Mouse (Mus musculus): Measurements from ENCODE around the gene Slc25a54. TPM values are rescaled to one million over a fixed set of nuclear protein-coding genes. Genes with fewer than 3 reads are reported as not detected.

Slc25a54 gene
- polyA plus RNA-seq, 1 experiment from 2014 or later, result not detected

GRCm38 (mm10) chr3:109119562-109119961 lies 39.3 kb downstream of the Slc25a54 start:
- 82% methylated on average over 5 of the region's 5 CpGs for WGBS
- no peak overlapping the region for H3K9ac ChIP-seq (ENCODE audit: low read length)
- H3K27ac ChIP-seq (ENCODE audit: low read depth, low read length), result no peak overlapping the region
- ATAC-seq (ENCODE audit: insufficient read depth, low FRiP score, low TSS enrichment) (no peak), DNase-seq (ENCODE audit: low spot score) (no peak)
- peaks cover 3% of the 10 kb centered on the region; the same call in 1 of the 2 replicates for H3K4me1 ChIP-seq (ENCODE audit: control insufficient read depth, insufficient read depth, low read length)
- no peaks in the 10 kb centered on the region for H3K27me3 ChIP-seq (ENCODE audit: control insufficient read depth, insufficient read depth, low read length)
- no peaks in the 10 kb centered on the region for H3K36me3 ChIP-seq (ENCODE audit: control insufficient read depth, insufficient read depth, low read length)
- no peak overlapping the region for H3K4me2 ChIP-seq (ENCODE audit: low read depth)
- H3K4me3 ChIP-seq (ENCODE audit: low read depth, low read length), result no peak overlapping the region
- no peaks in the 10 kb centered on the region for H3K9me3 ChIP-seq (ENCODE audit: control insufficient read depth, low read length)

- H3K27me3 ChIP-seq (ENCODE audit: control insufficient read depth, insufficient read depth, low read length), result no peaks in the 10 kb centered on the region
- no peak overlapping the region for H3K4me2 ChIP-seq (ENCODE audit: low read depth)
- H3K9me3 ChIP-seq (ENCODE audit: control insufficient read depth, low read length), result no peaks in the 10 kb centered on the region
- 87% methylated on average over 5 of the region's 5 CpGs for WGBS
- DNase-seq (ENCODE audit: low spot score) (no peak), ATAC-seq (ENCODE audit: insufficient read depth, low FRiP score, low TSS enrichment) (no peak)
- H3K36me3 ChIP-seq (ENCODE audit: control insufficient read depth, insufficient read depth, low read length), result no peaks in the 10 kb centered on the region
- no peak overlapping the region for H3K4me3 ChIP-seq (ENCODE audit: low read depth, low read length)
- peaks cover 3% of the 10 kb centered on the region; the same call in 1 of the 2 replicates for H3K4me1 ChIP-seq (ENCODE audit: control insufficient read depth, insufficient read depth, low read length)
- H3K9ac ChIP-seq (ENCODE audit: low read length), result no peak overlapping the region
- H3K27ac ChIP-seq (ENCODE audit: low read depth, low read length), result no peak overlapping the region
These were observed 39.7 kb downstream of the Slc25a54 start for GRCm38 (mm10) chr3:109119973-109120372.

- WGBS, result 1% methylated on average over 30 of the region's 49 CpGs
- Histone ChIP-seq H3K9me3 (ENCODE audit: control insufficient read depth, low read length) (no peaks in the 10 kb centered on the region), H3K9ac (ENCODE audit: low read length) (peak within 1 kb of the TSS; percentile 98), H3K4me2 (ENCODE audit: low read depth) (peak within 1 kb of the TSS; percentile 79), H3K27ac (ENCODE audit: low read depth, low read length) (0 out of 2 replicates have a peak within 1 kb of the TSS, but pooled peaks have one; percentile 34), H3K27me3 (ENCODE audit: control insufficient read depth, insufficient read depth, low read length) (no peaks in the 10 kb centered on the region), H3K4me3 (ENCODE audit: low read depth, low read length) (peak within 1 kb of the TSS; percentile 78), H3K4me1 (ENCODE audit: control insufficient read depth, insufficient read depth, low read length) (peaks cover 3% of the 10 kb centered on the region; the same call in 1 of the 2 replicates), H3K36me3 (ENCODE audit: control insufficient read depth, insufficient read depth, low read length) (no peaks in the 10 kb centered on the region; the same call in 1 of the 2 replicates)
- peak; percentile 72 for DNase-seq (ENCODE audit: low spot score)
- peak; percentile 89 for ATAC-seq (ENCODE audit: insufficient read depth, low FRiP score, low TSS enrichment)
These were observed 42.6 kb downstream of the Slc25a54 start, which contains the start of gene Slc25a24 for GRCm38 (mm10) chr3:109122641-109123530. Slc25a24 (plus strand) TSS chr3:109123149.

- Histone ChIP-seq H3K9ac (ENCODE audit: low read length) (peak overlapping the region; percentile 98), H3K9me3 (ENCODE audit: control insufficient read depth, low read length) (no peaks in the 10 kb centered on the region), H3K27ac (ENCODE audit: low read depth, low read length) (no peak overlapping the region), H3K4me1 (ENCODE audit: control insufficient read depth, insufficient read depth, low read length) (peaks cover 3% of the 10 kb centered on the region; the same call in 1 of the 2 replicates), H3K36me3 (ENCODE audit: control insufficient read depth, insufficient read depth, low read length) (no peaks in the 10 kb centered on the region; the same call in 1 of the 2 replicates), H3K4me2 (ENCODE audit: low read depth) (peak overlapping the region; percentile 79), H3K27me3 (ENCODE audit: control insufficient read depth, insufficient read depth, low read length) (no peaks in the 10 kb centered on the region), H3K4me3 (ENCODE audit: low read depth, low read length) (peak overlapping the region; percentile 78)
- 13% methylated on average over 8 of the region's 8 CpGs for WGBS
- ATAC-seq (ENCODE audit: insufficient read depth, low FRiP score, low TSS enrichment) (peak; percentile 20; the same call in 1 of the 2 replicates), DNase-seq (ENCODE audit: low spot score) (peak; percentile 37)
These were observed 43.3 kb downstream of the Slc25a54 start for GRCm38 (mm10) chr3:109123531-109123981.

- H3K9me3 ChIP-seq (ENCODE audit: control insufficient read depth, low read length), result no peaks in the 10 kb centered on the region
- H3K4me3 ChIP-seq (ENCODE audit: low read depth, low read length), result no peak overlapping the region
- 63% methylated on average over 4 of the region's 4 CpGs for WGBS
- H3K36me3 ChIP-seq (ENCODE audit: control insufficient read depth, insufficient read depth, low read length), result no peaks in the 10 kb centered on the region; the same call in 1 of the 2 replicates
- no peaks in the 10 kb centered on the region for H3K27me3 ChIP-seq (ENCODE audit: control insufficient read depth, insufficient read depth, low read length)
- H3K27ac ChIP-seq (ENCODE audit: low read depth, low read length), result no peak overlapping the region
- H3K9ac ChIP-seq (ENCODE audit: low read length), result no peak overlapping the region
- no peak for ATAC-seq (ENCODE audit: insufficient read depth, low FRiP score, low TSS enrichment)
- DNase-seq (ENCODE audit: low spot score), result no peak
- peaks cover 3% of the 10 kb centered on the region; the same call in 1 of the 2 replicates for H3K4me1 ChIP-seq (ENCODE audit: control insufficient read depth, insufficient read depth, low read length)
- peak overlapping the region; percentile 79 for H3K4me2 ChIP-seq (ENCODE audit: low read depth)
These were observed 43.8 kb downstream of the Slc25a54 start for GRCm38 (mm10) chr3:109124091-109124490.

- DNase-seq (ENCODE audit: low spot score) (no peak), ATAC-seq (ENCODE audit: insufficient read depth, low FRiP score, low TSS enrichment) (no peak)
- peaks cover 3% of the 10 kb centered on the region; the same call in 1 of the 2 replicates for H3K4me1 ChIP-seq (ENCODE audit: control insufficient read depth, insufficient read depth, low read length)
- H3K4me3 ChIP-seq (ENCODE audit: low read depth, low read length), result no peak overlapping the region
- H3K4me2 ChIP-seq (ENCODE audit: low read depth), result no peak overlapping the region
- no peaks in the 10 kb centered on the region for H3K9me3 ChIP-seq (ENCODE audit: control insufficient read depth, low read length)
- H3K27ac ChIP-seq (ENCODE audit: low read depth, low read length), result no peak overlapping the region
- H3K27me3 ChIP-seq (ENCODE audit: control insufficient read depth, insufficient read depth, low read length), result no peaks in the 10 kb centered on the region
- 88% methylated on average over 6 of the region's 6 CpGs for WGBS
- no peak overlapping the region for H3K9ac ChIP-seq (ENCODE audit: low read length)
- no peaks in the 10 kb centered on the region; the same call in 1 of the 2 replicates for H3K36me3 ChIP-seq (ENCODE audit: control insufficient read depth, insufficient read depth, low read length)
These were observed 45.3 kb downstream of the Slc25a54 start for GRCm38 (mm10) chr3:109125531-109125930.

GRCm38 (mm10) chr3:109129768-109130167 lies 49.5 kb downstream of the Slc25a54 start:
- 86% methylated on average over 5 of the region's 5 CpGs for WGBS
- H3K9ac ChIP-seq (ENCODE audit: low read length), result no peak overlapping the region
- H3K4me1 ChIP-seq (ENCODE audit: control insufficient read depth, insufficient read depth, low read length), result no peaks in the 10 kb centered on the region
- H3K27ac ChIP-seq (ENCODE audit: low read depth, low read length), result no peak overlapping the region
- H3K27me3 ChIP-seq (ENCODE audit: control insufficient read depth, insufficient read depth, low read length), result no peaks in the 10 kb centered on the region
- no peaks in the 10 kb centered on the region; the same call in 1 of the 2 replicates for H3K36me3 ChIP-seq (ENCODE audit: control insufficient read depth, insufficient read depth, low read length)
- no peaks in the 10 kb centered on the region for H3K9me3 ChIP-seq (ENCODE audit: control insufficient read depth, low read length)
- no peak for ATAC-seq (ENCODE audit: insufficient read depth, low FRiP score, low TSS enrichment)
- no peak overlapping the region for H3K4me3 ChIP-seq (ENCODE audit: low read depth, low read length)
- no peak overlapping the region for H3K4me2 ChIP-seq (ENCODE audit: low read depth)
- DNase-seq (ENCODE audit: low spot score), result no peak

GRCm38 (mm10) chr3:109132966-109133365 lies 52.7 kb downstream of the Slc25a54 start:
- no peak overlapping the region for H3K4me2 ChIP-seq (ENCODE audit: low read depth)
- no peaks in the 10 kb centered on the region for H3K4me1 ChIP-seq (ENCODE audit: control insufficient read depth, insufficient read depth, low read length)
- no peak overlapping the region for H3K4me3 ChIP-seq (ENCODE audit: low read depth, low read length)
- H3K27ac ChIP-seq (ENCODE audit: low read depth, low read length), result no peak overlapping the region
- no peaks in the 10 kb centered on the region for H3K9me3 ChIP-seq (ENCODE audit: control insufficient read depth, low read length)
- H3K9ac ChIP-seq (ENCODE audit: low read length), result no peak overlapping the region
- 88% methylated on average over 4 of the region's 4 CpGs for WGBS
- DNase-seq (ENCODE audit: low spot score) (no peak), ATAC-seq (ENCODE audit: insufficient read depth, low FRiP score, low TSS enrichment) (no peak)
- H3K27me3 ChIP-seq (ENCODE audit: control insufficient read depth, insufficient read depth, low read length), result no peaks in the 10 kb centered on the region
- no peaks in the 10 kb centered on the region for H3K36me3 ChIP-seq (ENCODE audit: control insufficient read depth, insufficient read depth, low read length)
